Mouse (Mus musculus) spleen, postnatal 14 days (tissue): ENCODE measurements at regions not wholly inside any gene's neighbourhood (a gene's known extent, or its start where the extent isn't known, plus 50 kb on each side); places are given as distances from the start of the nearest gene placed in this dataset.

Experiments
- DNase-seq, 2 experiments: peaks; one replicate each; pipeline ENCODE4 v3.0.0; 2021 to 2022; ENCODE audit warnings: low spot score in 2 of 2

- no peak for DNase-seq
Measured at GRCm38 (mm10) chr7:111337053-111337452, 254.2 kb upstream of the Eif4g2 start.

- DNase-seq = no peak
Measured at GRCm38 (mm10) chr7:111322901-111323300, 240.1 kb upstream of the Eif4g2 start.

GRCm38 (mm10) chr7:111319917-111320316 is 237.1 kb upstream of the Eif4g2 start:
- no peak for DNase-seq

GRCm38 (mm10) chr7:111316479-111316990 is 233.7 kb upstream of the Eif4g2 start:
- no peak for DNase-seq

- no peak for DNase-seq
Measured at GRCm38 (mm10) chr7:111313921-111314320, 231.1 kb upstream of the Eif4g2 start.

- no peak for DNase-seq
Measured at GRCm38 (mm10) chr7:111305196-111305595, 222.4 kb upstream of the Eif4g2 start.

DNA sequence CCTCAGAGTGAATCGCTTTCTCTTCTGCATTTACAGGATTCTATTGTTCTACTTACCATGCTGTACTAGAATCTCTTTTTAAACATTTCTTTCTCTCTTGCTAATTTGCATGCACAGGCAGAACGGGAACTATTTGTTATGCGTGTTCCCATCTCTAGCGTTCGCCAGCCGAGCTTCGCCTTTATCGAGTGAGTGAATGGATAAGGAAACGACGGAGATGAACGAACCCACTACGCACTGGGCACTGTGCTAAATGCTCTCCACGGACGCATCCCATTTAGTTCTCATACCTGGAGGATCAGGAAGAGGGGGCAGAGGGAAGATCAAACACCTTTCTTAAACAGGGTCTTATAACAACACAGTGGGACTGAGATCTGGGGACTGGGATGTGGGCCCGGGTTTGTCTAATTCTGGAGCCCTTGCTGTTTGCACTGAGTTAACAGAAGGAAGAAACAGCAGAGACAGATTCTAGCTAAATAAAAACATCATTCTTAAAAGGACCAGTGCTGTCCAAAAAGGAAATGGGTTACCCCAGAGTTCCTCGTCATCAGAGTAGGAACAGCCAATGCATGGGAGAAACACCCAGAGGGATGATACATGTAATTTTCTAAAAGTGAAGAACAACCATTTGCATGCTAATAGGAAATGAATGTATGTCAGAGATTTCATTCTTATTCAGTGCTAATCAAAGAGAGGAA is 219.1 kb upstream of the Eif4g2 start:
- DNase-seq = no peak

DNA sequence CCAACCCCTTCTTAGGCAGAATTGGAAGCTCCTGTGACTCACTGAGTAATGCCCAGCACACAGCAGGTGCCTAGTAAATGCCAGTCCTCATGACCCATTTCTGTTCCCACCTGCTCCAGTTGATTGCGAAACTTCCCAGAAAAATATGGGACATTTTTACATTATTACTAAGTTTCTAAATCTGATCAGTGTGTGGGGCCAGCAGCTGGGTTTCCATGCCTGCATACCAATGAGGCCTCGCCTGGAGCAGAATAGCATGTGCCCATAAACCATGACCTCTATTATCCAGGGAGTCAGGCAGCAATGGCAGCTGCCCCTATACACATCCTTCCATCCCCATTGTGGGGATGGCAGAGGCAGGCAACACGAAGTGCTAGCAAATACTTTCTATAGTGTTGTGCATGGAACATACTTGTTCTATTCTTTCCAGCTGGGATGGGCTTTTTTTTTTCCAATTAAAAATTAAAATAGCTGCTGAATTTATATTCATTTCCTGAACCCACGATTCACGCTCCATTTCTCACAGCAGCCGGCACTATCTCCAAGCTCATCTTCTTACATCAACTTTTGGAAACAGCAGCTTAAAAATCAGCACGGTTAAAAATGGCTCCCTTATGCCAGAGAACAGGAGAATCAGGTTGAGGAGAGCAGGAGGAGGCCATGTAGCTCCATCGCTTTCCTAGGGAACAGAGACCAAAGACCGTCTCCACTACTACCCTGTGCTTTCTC is 214.5 kb upstream of the Eif4g2 start:
- no peak for DNase-seq

- no peak for DNase-seq
Measured at GRCm38 (mm10) chr7:111283411-111283955, 200.7 kb upstream of the Eif4g2 start.

DNA sequence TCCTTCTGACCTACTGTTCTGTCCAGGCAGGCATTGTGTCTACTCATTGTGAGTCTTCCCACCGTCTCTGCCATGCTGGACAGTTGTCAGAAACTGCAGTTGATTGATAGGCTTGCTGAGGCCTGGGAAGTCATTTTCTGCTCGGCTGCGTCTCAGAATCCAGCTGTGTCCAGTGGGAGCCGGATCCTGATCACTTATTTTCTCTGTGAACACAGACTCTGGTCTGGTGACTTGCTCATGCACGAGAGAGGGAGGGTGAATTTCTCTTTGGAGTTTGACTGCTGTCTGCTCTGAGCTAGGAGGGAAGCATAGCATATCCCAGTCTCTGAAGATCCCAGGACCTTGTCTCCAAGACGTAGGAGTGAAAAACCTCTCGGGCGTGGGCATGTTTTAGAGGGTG is 199.5 kb upstream of the Eif4g2 start:
- no peak for DNase-seq

DNA sequence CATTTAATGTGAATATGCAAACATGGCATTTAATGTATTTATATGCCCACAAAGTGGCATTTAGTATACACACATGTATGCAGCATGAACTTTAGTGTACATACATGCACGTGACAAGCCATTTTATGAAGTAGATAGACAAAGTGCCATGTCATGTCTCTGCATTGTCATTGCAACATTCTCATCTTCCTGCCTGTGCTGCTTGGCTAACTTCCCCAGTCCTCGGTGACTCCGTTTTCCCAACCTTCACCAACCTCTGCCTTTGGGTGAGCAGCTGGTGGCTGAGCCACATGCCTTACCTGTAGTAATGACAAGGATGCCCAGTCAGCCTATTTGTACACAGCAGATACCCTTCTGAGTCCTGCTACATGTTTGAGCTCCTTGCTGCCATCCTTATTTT is 194.9 kb upstream of the Eif4g2 start:
- DNase-seq = no peak

- DNase-seq = no peak
Measured at GRCm38 (mm10) chr7:111273839-111274238, 191.0 kb upstream of the Eif4g2 start.

DNA sequence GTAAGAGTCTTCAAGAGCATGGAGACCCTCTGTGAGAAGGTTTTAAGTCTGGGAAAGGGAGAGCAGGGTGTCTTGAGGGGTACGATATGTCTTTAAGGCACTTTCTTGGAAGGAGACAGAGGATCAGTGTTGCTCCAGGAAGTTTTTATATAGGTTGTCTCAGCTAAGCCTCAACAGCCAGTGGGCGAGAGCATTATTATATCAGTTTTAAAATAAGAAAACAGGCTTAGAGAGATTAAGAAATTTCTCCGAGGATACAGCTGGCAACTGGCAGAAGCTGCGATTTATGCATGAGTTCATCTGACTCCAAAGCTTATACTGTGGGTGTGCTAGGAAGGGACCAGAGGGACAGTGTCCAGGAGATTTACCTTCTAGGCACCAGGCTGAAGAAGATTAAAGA is 188.0 kb upstream of the Eif4g2 start:
- DNase-seq = no peak

DNA sequence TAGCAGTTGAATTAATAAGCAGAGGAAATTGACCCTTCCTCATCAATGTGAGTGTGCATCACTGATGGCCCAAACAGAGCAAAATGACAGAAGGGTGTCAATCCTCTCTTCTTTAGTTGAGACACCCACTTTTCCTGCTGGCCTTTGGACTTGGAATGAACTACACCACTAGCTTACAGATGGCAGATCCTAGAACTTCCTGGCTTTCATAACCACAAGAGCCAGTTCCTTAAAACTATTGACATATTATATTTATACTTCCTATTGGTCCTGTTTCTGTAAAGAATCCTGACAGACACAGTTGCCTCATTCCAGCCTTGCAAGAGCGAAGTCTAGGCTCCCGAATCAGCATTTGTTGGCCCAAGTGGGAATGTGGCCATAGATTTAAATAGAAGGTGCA is 185.4 kb upstream of the Eif4g2 start:
- DNase-seq = no peak

DNA sequence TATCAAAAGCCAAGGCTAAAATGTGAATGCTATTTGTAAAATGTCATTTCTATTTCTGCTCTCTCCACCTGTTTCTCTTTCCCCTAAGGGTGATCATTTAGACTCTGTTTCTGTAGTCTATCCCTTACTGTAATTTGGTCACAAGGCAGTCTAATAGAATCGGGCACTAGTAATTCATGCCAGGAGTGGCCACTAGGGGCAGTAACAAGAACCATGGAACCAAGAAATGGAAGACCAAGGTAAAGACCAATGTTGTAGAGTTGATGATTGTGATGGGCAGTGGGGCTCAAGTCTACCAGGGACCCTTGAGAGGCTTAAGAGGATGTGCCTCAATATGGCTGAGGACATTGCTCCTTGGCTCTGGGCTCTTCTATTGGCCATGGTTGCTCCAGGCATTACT is 180.5 kb upstream of the Eif4g2 start:
- no peak for DNase-seq

DNA sequence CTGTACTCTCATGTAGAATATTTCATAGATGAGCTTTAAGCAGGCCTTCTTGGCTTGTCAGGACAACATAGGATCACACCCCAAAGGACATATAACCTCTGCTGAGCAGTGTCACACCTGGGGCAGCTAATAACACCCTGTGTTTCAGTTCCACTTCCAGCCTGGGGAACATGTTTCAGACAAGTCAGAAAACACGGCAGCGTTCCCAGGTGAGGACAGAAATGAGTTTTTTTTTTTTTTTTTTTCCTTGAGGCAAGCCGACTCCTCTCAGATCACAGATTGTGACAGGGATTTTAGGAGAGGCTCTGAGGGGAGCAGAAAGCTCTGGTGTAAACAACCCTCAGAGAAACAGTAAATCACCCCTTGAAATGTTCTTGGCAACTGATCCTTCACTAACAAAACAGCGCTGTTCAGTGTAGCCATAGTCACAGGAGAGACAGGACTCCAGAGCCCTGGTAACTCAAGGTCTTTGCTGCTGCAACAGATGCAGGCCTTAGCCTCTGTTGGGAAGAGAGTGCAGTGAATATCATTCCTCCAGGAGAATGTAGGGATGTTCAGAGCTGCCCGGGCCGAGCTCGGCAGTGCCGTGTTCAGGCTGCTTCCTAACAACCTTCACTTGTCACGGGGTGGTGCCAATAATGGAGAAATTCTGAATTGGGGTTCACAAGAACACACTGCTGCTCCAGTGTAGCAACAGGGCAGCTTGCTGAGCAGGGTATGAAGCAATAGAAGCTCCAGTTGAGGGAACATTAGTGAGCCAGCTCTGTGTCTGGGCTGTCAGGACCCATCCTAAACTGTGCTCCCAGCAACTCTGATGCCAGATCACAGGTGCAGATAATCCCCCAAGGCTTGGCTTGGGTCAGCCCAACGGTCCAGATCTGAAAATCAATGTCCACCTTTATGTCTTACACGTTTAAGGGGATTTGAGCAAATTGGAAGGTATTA is 177.1 kb upstream of the Eif4g2 start:
- no peak for DNase-seq

DNA sequence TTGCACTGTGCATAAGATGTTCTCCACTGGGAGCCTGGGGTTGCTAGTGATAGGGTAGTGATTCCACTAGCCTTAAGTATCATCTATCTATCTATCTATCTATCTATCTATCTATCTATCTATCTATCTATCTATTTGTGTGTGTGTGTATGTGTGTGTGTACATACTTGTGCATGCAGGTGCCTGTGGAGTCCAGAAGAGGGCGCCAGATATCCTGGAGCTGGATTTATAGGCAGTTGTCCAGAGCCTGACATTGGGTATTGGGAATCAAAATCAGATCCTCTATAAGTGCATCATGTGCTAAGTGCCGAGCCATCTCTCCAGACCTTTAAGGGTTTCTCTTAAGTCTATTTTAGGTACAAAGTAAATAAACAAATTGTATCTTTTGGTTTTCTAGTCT is 175.0 kb upstream of the Eif4g2 start:
- no peak for DNase-seq

DNA sequence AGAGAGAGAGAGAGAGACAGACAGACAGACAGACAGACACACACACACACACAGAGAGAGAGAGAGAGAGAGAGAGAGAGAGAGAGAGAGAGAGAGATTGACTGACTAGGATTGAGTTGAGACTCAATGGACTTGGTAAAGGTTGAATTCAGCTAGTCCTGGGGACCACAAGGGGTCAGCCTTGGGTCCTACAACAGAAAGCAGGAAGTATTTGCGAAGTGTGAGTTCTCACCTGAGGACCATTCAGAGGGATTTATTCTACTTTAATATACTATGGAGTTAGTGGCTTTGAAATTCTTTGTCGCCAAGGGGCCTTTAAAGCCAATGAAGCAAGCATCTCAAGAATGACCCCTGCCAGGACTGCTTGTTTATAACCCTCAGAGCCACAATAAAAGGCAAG is 173.4 kb upstream of the Eif4g2 start:
- DNase-seq = no peak

DNA sequence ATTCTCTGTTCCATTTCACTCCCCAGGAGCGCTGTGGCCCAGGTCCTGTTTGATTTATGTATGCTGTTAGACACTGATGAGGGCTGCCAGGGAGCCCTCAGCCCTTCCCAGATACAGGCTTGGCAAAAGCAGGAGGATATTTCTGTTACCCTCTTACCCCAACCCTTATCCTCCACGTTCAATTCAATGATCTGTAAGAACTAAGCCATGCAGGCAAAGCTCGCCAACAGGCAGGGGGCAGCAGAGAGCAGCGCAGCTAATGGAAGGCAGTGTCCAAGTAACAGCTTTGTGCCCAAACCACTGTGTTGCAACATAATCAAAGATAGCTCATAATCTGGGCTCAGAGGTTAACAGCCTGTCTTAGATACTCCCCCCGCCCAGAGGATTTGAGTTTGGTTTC is 166.8 kb upstream of the Eif4g2 start:
- peak; percentile 29 to 58 for DNase-seq

GRCm38 (mm10) chr7:111245488-111245887 is 162.7 kb upstream of the Eif4g2 start:
- no peak for DNase-seq

GRCm38 (mm10) chr7:111245067-111245466 is 162.2 kb upstream of the Eif4g2 start:
- DNase-seq = no peak

DNA sequence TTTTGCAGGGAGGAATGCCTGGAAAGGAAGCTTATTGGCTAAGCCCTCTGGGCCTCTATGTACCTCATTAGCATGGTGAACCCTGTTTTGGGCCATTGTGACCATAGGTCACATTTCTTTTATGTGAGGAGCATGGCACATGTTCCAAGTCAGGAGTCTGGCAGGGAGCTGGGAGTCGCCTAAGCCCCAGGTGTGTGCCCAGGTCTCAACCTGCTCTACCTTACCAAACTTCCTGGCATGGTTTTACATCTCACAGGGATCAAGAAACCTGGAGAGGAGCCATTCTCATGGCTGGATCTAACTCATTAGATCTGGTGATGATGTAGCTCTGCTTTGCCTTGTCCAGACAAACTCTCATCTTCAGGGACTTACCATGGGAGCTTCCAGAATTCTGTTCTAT is 161.0 kb upstream of the Eif4g2 start:
- no peak for DNase-seq
